Mouse (Mus musculus): Measurements from ENCODE around the gene Barx1.

The Barx1 gene

GRCm38 (mm10) chr13:48660741-48661140, 2.1 kb upstream of the Barx1 start:
- no peak for DNase-seq

GRCm38 (mm10) chr13:48661561-48661960, 1.2 kb upstream of the Barx1 start:
- no peak for DNase-seq

- DNase-seq, result no peak
Observed at GRCm38 (mm10) chr13:48663211-48663987, 601 bp downstream of the Barx1 start.

DNA sequence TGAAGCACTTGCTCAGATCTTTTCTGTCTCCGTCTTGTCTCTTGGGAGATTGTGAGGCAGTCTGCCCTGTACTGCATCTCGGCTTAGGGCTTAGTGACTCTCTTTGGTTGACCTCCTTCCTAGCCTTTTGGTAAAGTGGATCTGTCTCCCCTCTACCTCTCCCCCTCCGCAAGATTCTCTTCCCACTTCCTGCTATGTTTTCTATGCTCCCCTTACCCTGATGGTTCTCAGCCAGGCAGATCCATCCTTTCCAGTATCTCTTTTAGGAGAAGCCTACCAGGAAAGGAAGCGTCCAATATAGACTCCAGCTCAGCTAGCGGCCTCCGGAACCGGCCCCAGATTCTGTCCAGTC, 1.2 kb downstream of the Barx1 start:
- DNase-seq, result no peak

DNA sequence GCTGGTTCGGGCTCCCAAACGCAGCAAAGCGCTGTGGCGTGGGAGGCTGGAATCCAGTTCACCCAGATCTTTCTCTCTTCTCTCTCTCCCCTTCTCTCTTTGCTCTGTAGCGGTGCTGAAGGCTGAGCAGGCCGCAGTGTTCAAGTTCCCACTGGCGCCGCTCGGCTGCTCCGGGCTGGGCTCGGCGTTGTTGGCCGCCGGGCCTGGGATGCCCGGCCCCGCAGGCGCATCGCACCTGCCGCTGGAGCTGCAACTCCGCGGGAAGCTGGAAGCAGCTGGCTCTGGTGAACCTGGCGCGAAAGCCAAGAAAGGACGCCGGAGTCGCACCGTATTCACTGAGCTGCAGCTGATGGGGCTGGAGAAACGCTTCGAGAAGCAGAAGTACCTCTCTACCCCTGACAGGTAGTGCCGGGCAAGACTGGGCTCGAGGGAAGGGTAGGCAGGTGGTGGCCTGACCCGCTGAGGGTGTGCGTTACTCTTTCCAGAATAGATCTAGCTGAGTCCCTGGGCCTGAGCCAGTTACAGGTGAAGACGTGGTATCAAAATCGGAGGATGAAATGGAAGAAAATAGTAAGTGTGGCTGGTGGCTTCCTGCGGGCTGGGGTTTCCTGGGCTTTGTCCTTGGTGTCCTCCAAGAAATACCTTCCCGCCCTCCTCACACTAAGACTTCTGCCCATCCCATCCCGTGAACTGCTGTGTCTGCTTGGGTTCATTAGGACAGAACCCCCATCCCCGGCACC, 2.3 kb downstream of the Barx1 start:
- peak; percentile 8 for DNase-seq

GRCm38 (mm10) chr13:48665656-48666597, 3.1 kb downstream of the Barx1 start:
- no peak for DNase-seq

DNA sequence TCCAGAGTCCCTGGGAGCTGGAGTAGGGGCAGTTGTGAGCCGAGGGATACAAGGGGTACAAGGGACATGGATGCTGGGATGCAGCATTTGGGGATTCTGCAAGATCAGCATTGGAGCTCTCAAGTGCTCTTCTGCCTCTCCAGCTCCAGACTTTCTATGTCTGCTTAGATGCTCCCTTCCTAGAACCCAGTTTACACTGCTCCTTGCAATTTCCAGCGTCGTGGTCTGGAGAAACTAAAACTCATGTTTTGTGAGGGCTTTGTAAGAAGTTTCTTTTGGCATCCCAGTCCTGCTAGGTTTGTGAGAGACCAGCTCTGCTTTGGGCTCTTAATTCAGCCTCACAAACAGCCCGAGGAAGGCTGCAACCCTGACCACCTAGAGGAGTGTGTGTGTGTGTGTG, 4.7 kb downstream of the Barx1 start:
- DNase-seq, result no peak

DNA sequence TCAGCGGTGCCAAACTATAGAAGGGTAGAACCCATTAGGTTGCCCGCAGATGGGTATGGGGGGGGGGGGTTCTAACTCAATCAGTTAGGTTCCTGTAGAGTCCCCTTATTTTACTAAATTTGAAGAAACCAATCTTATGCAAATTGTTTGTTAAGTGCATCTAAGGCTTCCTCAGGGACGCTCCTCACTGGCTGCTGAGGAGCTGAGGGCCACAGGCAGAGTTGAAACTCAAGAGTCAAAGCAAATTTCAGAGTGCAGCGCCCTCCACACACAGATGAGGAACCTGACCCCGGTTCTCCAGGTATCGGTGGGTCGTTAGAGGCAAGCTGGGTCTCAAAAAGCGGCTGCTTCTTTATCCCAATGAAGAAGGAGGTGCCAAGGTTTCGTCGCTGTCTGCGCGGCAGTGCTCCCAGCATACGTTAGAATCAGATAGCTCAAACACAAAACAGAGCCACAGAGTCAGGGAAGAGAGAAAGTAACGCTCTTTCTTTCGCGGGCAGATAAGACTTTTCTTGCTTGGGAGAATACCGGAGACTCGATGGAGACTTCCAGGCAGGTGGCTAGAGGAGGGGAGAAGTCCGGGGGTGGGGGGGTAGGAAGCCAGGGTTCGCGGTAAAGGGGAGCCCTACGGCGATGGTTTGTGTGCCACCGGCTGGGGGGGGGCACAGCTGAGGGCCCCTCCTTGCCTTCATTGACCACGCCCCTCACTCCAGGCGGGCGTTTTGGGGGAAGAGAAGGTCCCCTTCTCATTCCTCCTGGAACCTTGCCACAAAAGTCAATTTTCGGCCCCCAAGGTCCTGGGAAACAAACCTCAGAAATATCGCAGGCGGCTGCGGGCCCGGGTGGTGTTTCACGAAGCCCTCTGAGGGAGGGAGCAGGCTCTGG, 5.5 kb downstream of the Barx1 start:
- no peak for DNase-seq

DNA sequence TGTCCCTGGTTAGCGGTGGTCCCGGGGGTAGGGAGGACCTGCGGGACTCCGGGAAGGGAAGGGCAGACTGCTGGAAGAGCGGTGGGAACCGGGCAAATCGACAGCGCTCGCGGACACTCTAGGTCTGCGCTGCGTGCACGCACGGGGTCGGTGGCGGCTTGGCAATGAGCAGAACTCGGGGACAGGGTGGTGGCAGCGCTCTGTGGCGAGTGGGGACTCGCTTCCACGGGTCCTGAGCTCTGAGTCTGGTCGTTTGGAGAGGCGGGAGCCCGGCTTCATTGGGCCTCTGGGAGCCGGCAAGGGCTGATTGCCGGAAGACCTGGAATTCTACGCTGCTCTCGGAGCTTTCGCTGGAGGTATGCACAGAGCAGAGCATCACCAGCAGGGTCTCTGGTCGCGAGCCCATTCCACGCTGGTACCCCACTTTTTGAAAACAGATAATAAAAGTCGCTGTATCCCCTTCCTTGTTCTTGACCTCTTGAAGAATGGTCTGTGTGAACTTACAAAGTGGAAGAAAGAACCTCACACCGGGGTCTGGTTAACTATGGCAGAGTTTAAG, 6.3 kb downstream of the Barx1 start:
- peak; percentile 17 for DNase-seq

GRCm38 (mm10) chr13:48672312-48672840, 9.6 kb downstream of the Barx1 start:
- DNase-seq, result no peak

- DNase-seq, result no peak
Observed at GRCm38 (mm10) chr13:48674609-48675008, 11.8 kb downstream of the Barx1 start.

GRCm38 (mm10) chr13:48679351-48679750, 16.6 kb downstream of the Barx1 start:
- peak; percentile 15 for DNase-seq

DNA sequence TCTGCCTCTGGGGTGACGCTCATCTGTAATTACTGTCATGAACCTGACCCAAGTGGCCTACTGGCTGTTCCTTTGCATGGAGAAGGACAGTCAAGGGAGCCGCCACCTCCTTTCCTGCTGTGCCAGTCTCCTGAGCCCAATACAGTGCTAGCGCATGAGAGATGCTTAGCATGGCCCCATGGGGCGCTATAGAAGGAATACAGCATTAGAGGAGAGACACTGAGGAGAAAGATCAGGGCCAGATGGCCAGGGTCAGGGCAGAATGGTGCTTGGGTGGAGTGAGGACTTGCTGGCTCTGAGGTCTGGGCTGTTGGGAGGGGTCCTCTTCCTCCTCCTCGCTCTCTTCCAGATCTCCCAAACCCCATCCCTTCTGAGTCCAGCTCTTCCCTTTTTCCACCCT, 23.9 kb downstream of the Barx1 start:
- no peak for DNase-seq

GRCm38 (mm10) chr13:48691991-48692390, 29.2 kb downstream of the Barx1 start:
- DNase-seq, result no peak

- no peak for DNase-seq
Observed at GRCm38 (mm10) chr13:48694090-48695064, 31.6 kb downstream of the Barx1 start.

- DNase-seq, result no peak
Observed at GRCm38 (mm10) chr13:48706385-48706951, 43.7 kb downstream of the Barx1 start.

- DNase-seq, result no peak
Observed at GRCm38 (mm10) chr13:48712675-48713074, 49.9 kb downstream of the Barx1 start.

GRCm38 (mm10) chr13:48716075-48716474, 53.3 kb downstream of the Barx1 start:
- DNase-seq, result no peak
